Mouse (Mus musculus) spleen, adult 18-20 months (tissue): ENCODE data around the gene Tcf25.

Source experiments
- DNase-seq, 2 experiments: peaks; one replicate each; pipeline ENCODE4 v3.0.0; 2022; ENCODE audit warnings: mixed read lengths in 2 of 2

Gene Tcf25

DNA sequence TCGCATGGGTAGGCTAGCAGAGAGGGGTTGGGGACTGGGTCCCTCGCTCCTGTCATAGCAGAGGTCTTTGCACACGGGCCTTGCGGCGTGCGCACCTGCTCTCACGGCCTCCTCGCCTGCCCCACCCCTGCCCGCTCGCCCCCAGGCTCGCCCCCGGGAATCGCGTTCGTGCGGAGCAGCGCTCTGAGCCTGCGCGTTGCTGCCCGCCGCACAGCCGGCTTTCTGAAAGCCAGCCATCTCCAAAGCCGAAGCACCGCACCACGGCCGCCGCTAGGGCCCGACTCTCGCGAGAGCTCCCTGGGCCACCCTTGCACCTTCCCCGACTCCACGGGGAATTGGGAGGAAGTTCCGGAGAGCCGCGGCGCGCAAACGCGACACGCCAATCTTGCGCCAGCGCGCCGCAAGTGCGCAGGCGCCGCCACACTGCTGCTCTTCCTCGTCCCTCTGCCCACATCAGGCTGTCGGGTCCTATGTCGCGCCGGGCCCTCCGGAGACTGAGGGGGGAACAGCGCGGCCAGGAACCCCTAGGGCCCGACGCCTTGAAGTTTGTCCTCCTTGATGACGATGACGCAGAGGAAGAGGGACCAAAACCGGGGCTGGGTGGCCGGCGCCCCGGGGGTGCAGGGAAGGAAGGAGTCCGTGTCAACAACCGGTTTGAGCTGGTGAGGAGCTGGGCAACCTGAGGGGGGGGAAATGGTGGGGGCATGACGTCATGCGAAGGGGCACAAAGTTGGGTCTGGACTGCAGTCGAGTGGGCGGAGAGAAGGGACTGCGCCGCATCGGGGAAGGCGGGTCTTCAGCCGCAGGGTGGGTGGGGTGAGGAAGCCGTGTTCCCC, at the start of gene Tcf25:
TSS of gene Tcf25 (plus strand) at position 351 of the 836 bp plus-strand sequence.
- peak; percentile 91 to 93 for DNase-seq

DNA sequence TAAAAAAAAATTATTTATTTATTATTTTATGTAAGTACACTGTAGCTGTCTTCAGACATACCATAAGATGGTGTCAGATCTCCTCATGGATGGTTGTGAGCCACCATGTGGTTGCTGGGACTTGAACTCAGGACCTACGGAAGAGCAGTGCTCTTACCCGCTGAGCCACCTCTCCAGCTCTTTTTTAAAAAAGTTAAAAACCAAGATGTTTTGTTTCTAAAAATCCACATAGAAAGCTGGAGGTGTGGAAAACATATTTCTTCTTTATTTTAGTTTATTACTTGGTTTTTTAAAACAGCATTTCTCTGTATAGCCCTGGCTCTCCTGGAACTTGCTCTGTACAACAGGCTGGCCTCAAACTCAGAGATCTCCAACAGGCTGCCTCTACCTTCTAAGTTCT, 45.0 kb upstream of the Tcf25 start:
- DNase-seq, result no peak

DNA sequence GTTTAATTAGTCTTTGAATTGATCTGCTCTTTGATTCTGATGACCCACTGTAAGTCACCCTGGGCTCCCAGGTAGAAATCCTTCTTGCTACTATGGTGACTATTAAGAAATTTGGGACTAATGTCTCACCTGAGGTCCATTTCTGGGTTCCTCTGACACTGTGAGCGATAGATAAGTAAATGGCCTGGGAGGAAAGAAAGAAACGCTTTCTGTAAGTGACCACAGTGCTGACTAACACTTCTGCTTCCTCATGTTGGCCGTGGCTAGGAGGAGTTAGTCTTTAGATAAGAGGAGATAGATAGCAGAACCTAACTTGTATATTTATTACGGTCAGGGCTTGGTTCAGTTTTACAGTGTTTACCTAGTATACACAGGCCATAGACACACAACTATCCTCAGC, 44.2 kb upstream of the Tcf25 start:
- no peak for DNase-seq

DNA sequence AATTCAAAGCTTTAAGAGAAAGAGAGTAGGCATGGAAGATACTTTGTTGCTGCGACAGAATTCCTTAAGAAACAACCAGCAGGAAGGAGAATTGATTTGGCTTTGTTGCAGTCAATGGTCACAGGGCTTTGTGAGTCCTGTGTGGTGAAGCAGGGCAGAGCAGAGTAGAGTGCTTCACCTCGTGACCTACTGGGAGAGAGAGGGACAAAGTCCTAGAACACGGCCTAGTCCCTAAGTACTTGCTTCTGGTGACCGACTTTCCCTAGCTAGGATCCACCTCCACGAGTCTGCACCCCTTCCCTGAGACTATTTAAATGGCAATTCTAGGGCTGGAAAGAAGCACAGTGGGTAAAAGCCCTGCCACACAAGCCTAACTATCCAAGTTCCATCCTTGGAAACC, 43.6 kb upstream of the Tcf25 start:
- DNase-seq, result no peak

DNA sequence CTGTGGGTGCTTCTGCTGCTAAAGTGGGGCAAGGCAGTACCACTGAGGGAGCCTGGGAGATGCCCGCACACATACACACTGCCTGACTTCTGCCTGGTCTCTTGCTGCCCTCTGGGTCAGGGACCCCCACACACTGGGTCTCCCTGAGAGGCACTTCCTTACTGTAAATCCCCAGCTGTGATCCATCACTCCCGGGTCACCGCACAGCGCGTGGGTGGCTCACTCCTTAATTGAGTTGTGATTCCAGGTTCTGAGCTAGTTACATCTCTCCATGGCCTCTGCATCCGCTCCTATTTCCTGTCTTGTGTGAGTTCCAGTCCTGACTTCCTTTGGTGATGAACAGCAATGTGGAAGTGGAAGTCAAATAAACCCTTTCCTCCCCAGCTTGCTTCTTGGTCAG, 42.9 kb upstream of the Tcf25 start:
- no peak for DNase-seq

DNA sequence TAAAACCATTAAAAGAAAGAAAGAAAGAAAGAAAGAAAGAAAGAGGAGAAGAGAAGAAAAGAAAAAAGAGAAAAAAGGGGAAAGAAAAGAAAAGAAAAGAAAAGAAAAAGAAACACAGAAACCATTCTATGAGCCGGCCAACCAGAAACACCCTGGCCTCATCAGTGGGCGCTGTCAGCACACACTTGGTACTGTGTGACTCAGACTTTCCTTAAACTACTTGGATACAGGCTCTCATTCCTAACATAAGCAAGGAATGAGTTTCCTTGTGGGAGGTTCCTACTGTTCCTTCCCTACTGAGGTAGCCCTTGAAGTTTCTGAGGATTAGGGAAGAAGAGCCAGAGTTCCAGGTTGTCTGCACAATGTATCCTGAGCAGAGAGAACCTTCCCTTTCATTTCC, 42.3 kb upstream of the Tcf25 start:
- DNase-seq, result no peak

DNA sequence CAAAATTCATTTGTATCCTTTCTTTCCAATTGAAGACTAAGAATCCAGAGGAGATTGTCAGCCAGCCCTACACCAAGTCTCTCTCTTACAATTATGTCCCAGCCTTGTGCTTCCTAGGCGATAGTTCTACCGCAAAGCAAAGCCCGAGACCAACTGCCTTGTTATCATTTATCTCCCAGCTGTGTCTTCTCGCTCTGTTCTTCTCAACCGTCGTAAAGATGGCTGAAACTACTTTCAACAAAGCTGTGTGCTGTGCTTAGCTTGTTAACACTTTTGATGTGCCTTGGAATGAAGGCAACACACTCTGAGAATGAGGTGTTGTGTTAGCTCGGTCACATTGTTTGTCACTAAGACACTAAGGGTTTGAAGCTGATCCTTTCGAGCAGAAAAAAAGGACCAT, 41.7 kb upstream of the Tcf25 start:
- DNase-seq, result no peak

DNA sequence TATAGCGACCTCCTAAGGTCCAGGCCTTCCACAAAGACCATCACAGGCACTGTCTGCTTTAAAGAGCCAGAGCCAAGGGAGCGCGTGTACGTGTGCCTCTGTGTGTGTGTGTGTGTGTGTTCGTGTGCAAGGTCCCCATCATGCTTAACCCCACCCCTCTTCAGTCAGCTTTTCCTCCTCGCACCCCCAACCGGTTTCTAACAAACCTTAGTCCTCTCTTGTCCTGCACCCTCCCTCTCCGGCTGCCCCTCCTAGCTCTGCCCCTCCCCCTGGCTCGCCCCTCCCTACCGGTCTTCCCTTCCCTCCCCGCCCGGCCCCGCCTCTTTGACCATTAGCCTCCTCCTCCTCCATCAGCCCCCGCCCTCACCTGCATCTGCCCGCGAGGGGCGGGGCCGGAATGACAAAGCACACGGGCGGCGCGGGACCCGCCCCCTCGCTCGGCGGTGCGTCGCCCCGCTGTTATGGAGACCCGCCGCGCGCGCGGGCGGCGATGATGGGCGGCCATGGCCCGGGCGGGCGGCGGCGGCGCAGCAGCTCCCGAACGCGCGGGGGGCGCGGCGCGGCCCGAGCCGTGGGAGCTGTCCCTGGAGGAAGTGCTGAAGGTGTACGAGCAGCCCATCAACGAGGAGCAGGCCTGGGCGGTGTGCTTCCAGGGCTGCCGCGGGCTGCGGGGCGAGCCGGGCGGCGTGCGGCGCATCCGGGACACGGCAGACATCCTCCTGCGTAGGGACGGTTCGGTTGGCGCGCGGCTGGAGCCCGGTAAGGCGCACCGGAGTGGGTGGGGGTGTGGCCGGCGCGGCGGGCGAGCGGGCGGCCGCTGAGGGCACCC, 41.1 kb upstream of the Tcf25 start, which contains the start of gene Spire2:
TSS of gene Spire2 (plus strand) at position 452 of the 829 bp plus-strand sequence.
- DNase-seq, result peak; percentile 56 to 71

DNA sequence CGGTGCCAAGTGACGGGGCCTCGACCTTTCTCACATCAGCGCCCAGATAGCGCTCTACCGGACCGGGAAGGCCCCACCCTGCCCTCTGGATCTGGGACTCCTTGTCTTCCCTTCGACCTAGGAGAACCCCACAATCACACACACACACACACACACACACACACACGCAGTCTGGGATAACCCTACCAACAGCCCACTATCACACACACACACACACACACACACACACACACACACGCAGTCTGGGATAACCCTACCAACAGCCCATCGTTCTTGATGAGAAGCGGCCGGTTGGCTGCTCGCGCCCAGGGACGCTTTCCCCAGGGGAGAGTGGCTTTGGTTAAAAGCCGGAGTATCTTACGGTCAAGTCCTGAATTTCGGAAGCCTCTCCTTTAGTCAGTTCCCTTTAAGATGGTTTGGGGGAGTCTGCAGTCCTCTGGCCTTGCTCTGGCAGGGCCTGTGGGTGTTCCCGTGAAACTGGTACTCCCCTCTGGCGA, 40.4 kb upstream of the Tcf25 start:
- no peak for DNase-seq

DNA sequence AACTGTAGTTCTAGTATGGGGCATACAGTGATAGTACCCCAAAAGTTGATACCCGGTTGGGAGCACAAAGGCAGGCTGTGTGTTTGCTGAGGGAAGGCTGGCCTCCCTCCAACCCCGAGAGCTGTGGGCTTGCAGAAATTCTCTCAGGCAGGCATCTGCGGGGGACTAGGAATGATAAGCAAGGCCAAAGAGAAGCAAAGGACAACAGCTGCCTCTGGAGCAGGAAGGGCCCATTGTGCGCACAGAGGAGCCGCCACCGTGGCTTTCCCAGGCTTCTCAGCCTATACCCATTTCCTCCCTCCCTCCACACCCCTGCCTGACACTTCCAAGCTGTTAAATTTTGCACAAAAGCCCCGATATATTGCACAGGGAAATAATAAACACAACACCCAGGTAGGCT, 39.7 kb upstream of the Tcf25 start:
- DNase-seq, result no peak

DNA sequence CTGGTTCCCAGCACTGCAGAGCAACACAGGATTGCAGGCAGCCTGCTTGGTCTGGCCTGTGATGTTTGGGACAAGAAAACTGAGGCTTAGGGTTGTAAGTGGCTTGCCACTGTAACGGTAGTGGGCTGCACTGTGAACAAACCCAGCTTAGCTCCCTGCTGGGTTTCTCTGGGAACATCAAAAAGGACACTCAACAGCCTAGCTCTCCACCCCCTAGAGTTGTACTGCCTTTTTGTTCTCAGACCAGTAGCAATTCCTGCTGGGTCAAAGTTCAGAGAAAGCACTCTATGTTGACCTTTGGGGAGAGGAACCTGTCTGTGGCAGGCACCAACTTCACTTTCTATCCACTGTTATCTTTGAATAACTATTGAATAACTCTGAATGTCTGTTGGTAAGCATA, 39.1 kb upstream of the Tcf25 start:
- DNase-seq, result no peak

DNA sequence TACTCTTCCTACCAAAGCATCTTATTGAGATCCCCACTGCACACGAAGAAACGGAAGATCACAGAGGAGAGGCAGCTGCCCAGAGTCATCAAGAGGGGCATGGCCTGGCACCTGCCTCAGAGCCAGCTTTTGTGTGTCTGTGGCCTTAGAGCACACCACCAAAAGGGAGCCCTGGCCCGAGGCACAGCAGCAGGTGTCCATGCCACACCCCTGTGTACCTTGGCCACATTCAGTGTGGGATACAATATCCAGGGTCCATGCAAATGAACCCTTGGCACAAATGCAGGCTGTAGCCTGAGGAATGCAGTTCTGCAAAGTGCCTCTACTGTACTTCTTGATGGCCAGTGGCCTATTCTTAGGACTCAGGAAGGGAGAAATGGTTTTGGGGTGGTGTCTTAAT, 36.1 kb upstream of the Tcf25 start:
- no peak for DNase-seq

DNA sequence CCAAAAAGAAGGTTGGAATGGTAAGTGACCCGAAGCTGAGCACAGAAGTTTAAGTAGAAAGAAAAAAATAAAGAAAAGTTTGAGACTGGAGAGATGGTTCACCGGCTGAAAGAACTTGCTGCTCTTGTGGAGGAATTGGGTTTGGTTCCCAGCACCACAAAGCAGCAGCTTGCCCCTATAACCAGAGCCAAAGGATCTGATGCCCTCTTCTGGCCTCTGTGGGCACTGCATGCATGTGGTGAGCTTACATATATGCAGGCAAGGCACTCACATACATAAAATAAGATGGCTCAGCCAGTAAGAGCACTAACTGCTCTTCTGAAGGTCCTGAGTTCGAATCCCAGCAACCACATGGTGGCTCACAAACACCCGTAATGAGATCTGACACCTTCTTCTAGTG, 33.5 kb upstream of the Tcf25 start:
- no peak for DNase-seq

DNA sequence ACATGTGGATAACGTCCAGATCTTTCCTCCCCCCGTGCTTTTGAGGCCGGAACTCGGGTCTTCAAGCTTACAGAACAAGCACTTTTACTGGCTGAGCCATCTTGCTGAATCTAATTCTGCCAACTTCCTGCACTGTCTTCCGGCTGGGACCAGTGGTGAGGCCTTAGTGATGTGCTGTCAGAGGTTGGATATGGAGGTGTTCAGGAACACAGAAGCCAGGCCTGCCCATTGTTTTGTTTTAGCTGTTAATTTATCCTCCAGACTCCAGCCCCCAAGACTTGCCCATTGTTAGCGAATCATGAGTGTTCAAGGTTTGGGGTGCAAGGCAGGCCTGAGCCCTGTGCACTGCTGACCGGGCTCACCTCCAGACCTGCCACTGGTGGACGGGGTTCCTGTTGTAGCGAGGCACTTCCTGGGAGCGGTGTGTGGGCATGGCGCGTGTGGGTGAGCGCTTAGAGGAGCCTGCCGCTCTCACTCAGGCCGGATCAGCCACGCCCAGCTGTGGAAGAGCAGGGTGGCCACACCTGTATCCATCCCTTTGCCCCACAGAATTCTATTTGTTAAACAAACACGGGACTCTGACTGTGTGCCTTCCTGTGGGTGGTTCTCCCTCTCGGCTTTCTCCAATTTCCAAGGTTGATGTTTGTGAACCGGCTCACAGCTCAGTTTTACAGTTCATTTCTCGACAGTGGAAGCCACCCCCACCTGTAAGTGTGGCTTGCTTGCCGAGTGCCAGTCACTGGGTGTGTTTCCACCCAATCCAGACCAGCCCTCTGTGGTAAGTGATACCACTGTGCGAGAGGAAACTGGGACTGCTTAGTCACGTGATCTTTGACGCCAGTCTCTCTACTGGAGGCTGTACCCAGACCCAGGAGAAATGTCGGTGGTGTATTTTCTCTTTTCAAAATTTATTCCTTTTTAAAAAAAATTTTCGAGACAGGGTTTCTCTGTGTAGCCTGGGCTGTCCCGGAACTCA, 32.2 kb upstream of the Tcf25 start:
- DNase-seq, result no peak

DNA sequence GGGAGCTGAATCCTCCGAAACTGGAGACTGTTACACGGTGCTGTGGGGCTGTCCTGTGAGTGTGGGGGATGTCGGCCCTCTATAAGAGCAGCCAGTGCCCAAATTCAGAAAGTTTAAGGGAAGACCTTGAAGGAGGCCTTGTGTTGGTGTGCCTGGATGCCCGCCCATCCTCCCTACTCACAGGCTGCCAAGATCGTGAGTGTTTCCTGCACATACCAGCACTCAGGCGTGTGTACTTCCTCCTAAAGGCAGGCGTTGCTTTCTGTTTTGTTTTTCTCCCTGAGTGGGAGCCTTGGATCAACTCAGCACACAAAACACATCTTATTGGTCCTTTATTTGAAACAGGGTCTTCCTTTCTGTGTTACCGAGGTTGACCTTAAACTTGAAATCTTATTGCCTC, 31.3 kb upstream of the Tcf25 start:
- no peak for DNase-seq

DNA sequence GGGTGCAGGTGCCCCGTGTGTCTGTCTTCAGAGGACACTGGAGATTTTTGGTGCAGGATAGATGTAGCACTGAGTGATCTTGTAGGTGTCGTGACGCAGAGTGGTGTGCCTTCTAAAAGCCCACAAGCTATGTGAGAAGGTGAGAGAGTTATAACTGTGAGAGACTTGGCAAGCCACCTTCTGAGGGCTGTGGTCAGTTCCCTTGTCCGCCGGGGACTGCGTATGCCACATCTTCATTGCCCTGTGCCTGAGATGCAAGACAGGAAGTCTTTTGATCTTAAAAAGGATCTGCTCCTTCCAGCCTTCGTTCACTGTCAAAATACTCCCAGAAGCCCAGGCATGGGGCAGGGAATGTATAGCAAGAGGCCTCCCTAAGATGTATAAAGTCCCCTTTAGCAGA, 30.6 kb upstream of the Tcf25 start:
- no peak for DNase-seq

DNA sequence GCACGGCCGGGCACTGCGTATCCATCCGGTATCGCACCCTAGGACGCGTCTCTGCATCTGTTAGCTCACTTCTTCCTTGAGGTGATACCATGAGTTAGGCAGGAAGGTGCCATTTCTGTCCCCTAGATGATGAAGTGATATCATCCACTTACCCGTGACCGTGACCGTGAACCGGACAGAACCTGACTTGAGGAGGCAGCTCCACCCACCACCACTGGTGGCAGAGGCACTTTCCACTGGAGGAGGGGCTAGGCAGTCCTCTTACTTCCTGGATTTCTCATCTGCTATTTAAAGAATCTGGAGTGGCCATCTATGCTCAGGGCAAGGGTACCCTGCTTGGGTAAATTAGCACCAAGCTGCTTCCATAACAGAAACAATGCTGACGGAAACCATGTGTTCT, 30.1 kb upstream of the Tcf25 start:
- DNase-seq, result no peak

DNA sequence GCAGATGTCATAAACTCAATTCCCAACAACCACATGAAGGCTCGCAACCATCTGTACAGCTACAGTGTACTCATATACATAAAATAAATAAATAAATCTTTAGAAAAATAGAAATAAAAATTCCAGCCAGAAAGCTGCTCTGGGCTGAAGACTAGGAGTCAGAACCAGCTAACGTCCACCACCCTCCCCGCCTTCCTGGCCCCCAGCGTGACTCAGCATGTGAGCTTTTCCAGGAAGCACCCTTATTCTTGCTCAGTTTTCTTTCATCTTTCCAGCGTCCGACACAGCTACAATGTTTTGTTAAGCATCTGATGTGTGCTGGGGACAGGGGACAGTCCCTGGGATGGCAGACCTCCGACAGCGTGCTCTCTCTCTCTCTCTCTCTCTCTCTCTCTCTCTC, 28.4 kb upstream of the Tcf25 start:
- no peak for DNase-seq

DNA sequence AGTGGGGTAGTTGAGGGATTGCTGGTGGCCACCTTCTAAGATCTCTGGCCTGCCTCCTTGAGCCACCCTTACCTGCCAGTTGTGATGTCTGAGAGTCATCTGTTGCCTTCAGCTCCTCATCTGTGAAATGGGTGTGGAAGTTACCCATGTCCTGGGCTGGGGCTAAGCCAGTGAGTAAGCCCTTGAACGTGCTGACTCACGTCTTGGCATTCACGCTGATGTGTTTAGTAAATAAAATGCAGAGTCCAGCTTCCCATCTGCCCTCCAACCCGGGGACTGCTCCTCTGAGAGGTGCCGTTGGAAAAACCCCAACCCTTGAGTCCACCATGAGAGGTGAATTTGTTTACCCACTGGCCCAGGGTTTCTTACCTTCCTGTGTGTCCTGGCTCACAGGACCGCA, 27.7 kb upstream of the Tcf25 start:
- DNase-seq, result no peak

DNA sequence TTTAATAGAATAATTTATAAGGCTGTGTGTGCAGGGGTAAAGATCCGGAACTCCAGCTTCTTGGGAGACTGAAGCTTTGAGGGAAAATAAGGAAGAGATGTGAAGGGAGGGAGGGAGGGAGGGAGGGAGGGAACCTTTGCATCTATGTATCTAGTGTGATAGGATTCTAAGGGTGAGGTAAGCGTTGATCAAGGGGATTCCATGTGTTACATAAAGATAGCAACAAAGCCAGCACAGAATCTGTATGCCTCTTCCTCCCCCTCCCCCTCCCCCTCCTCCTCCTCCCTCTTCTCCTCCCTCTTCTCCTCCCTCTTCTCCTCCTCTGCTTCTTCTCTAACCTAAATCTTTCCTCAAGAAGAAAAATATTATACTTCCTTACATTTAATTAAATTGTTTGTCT, 26.3 kb upstream of the Tcf25 start:
- no peak for DNase-seq

DNA sequence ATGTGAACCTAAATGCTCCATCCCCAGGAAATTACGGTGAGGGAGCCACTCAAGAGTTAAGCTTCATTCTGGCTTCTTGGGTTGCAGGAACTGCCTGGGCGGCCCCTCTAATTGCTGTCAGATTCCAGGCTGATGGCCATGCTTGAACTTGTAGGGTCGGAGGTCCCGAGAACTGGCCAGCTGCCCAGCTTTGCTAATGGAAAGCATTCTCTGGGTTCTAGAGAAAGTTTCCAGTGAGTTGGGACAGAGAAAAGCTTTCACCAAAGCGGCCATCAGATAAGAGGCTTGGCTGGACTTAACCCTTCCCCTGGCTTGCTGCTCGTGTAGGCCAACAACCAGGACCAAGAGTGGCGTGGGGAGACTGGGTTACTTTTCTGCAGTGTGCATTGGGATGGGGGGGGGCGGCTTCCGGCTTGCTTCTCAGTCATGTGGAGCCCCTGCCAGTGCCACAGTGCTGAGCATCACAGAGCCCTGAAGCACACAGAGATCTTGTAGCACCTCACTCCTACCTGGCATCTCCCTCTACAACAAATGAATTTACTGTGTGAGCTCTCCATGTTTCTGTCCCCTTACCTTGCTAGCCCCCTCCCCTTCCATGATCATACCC, 25.2 kb upstream of the Tcf25 start:
- DNase-seq, result no peak

DNA sequence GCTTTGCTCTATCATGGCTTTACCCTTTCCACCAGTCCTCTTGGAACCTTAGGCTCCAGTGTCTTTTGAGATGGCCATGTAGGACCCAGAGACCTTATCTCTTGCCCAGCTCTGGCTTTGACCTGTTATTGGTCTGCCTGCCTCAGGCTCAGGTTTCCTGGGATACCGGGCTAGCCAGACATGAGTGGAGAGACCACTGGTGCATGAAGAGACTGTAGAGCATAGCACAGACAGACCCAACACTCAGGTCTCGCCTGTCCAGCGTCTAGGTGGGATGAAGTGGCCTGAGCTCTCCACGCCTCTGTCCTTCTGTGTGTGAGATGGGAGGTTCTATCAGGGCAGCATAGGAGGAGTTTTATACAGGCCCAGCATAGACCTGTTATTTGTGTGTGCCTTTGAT, 24.5 kb upstream of the Tcf25 start:
- no peak for DNase-seq
